Mouse (Mus musculus): ENCODE data around the gene Adnp. TPM values are rescaled to one million over a fixed set of nuclear protein-coding genes. Genes with fewer than 3 reads are reported as not detected.
A peak's percentile ranks its signal among the peaks of the same experiment; 100 is the strongest.

Gene Adnp
- polyA plus RNA-seq, 1 experiment, result 115 TPM

GRCm38 (mm10) chr2:168147722-168148432, 59.0 kb downstream of the Adnp start:
- TF ChIP-seq CTCF (IDR thresholded peaks at IDR 0.05; ENCODE audit: borderline replicate concordance, extremely low read depth, insufficient read depth, insufficient read length), result no peak
- no peak for TF ChIP-seq POLR2A (IDR thresholded peaks at IDR 0.05; ENCODE audit: borderline replicate concordance, extremely low read depth, insufficient read depth, insufficient read length, poor library complexity, severe bottlenecking)
- no peak for DNase-seq (ENCODE audit: low read depth)

GRCm38 (mm10) chr2:168145437-168145836, 61.5 kb downstream of the Adnp start:
- TF ChIP-seq POLR2A (IDR thresholded peaks at IDR 0.05; ENCODE audit: borderline replicate concordance, extremely low read depth, insufficient read depth, insufficient read length, poor library complexity, severe bottlenecking) (no peak), CTCF (IDR thresholded peaks at IDR 0.05; ENCODE audit: borderline replicate concordance, extremely low read depth, insufficient read depth, insufficient read length) (no peak)
- no peak for DNase-seq (ENCODE audit: low read depth)

GRCm38 (mm10) chr2:168143794-168144193, 63.1 kb downstream of the Adnp start:
- no peak for TF ChIP-seq POLR2A (IDR thresholded peaks at IDR 0.05; ENCODE audit: borderline replicate concordance, extremely low read depth, insufficient read depth, insufficient read length, poor library complexity, severe bottlenecking)
- no peak for TF ChIP-seq CTCF (IDR thresholded peaks at IDR 0.05; ENCODE audit: borderline replicate concordance, extremely low read depth, insufficient read depth, insufficient read length)
- DNase-seq (ENCODE audit: low read depth), result peak; percentile 63

GRCm38 (mm10) chr2:168137161-168137560, 69.8 kb downstream of the Adnp start:
- DNase-seq (ENCODE audit: low read depth), result peak; percentile 77
- no peak for TF ChIP-seq POLR2A (IDR thresholded peaks at IDR 0.05; ENCODE audit: borderline replicate concordance, extremely low read depth, insufficient read depth, insufficient read length, poor library complexity, severe bottlenecking)
- TF ChIP-seq CTCF (IDR thresholded peaks at IDR 0.05; ENCODE audit: borderline replicate concordance, extremely low read depth, insufficient read depth, insufficient read length), result no peak

Other genes starting within 250 kb of the Adnp start
- 1.1 and 1.2 TPM in 2 replicates for gene Ripor3, start 196.5 kb downstream of the Adnp start, polyA plus RNA-seq (2012; rRNA removed)
- 8.0 and 10.3 TPM in 2 replicates for gene Pard6b, start 126.1 kb downstream of the Adnp start, polyA plus RNA-seq (2012; rRNA removed)
- 16.6 and 21.9 TPM in 2 replicates for gene Gm20716, start 23.3 kb upstream of the Adnp start, polyA plus RNA-seq (2012; rRNA removed)
- 15.0 and 16.6 TPM in 2 replicates for gene Dpm1, start 23.5 kb upstream of the Adnp start, polyA plus RNA-seq (2012; rRNA removed)
- gene Mocs3, start 23.5 kb upstream of the Adnp start, polyA plus RNA-seq (2012; rRNA removed), result 17.9 and 21.6 TPM in 2 replicates
- gene Kcng1, start 74.6 kb upstream of the Adnp start, polyA plus RNA-seq (2012; rRNA removed), result 3.1 and 3.8 TPM in 2 replicates